Mouse (Mus musculus): Measurements from ENCODE around the gene Zar1. TPM values are rescaled to one million over a fixed set of nuclear protein-coding genes. Genes with fewer than 3 reads are reported as not detected.
A peak's percentile ranks its signal among the peaks of the same experiment; 100 is the strongest.
"Not testable (repeated sequence)": the region's sequence is repeated elsewhere in the genome, so short reads cannot be mapped to it uniquely, and the experiment has no call there.

Zar1 gene
- not detected in 2 replicates for polyA plus RNA-seq (2015; fragmentation: Nextera tagmentation; extraction: Ambion mirVana)

- H3K27me3 ChIP-seq (replicated peaks; ENCODE audit: insufficient read depth, low read length); DNase-seq (ENCODE audit: low spot score): not testable (repeated sequence)
Observed at GRCm38 (mm10) chr5:72580970-72581332, at the start of gene Zar1. Gene Zar1, minus strand, starts transcription at chr5:72581254.

GRCm38 (mm10) chr5:72630026-72630425 lies 49.0 kb upstream of the Zar1 start:
- Histone ChIP-seq H3K9ac (replicated peaks; ENCODE audit: low read depth) (no peak overlapping the region), H3K9me3 (ENCODE audit: low read length) (no peaks in the 10 kb centered on the region), H3K27me3 (replicated peaks; ENCODE audit: insufficient read depth, low read length) (no peaks in the 10 kb centered on the region), H3K4me3 (ENCODE audit: low read depth, low read length) (no peak overlapping the region), H3K36me3 (ENCODE audit: insufficient read depth, low read length) (no peaks in the 10 kb centered on the region), H3K4me2 (replicated peaks; ENCODE audit: low read depth, low read length) (no peak overlapping the region), H3K4me1 (ENCODE audit: insufficient read depth, low read depth, low read length) (no peaks in the 10 kb centered on the region), H3K27ac (ENCODE audit: low read length) (no peak overlapping the region)
- TF ChIP-seq EP300 (IDR thresholded peaks at IDR 0.05) (no peak), CTCF (IDR thresholded peaks at IDR 0.05) (no peak)
- no peak for ATAC-seq
- no peak for DNase-seq (ENCODE audit: low spot score)
- 79% methylated on average over 6 of the region's 6 CpGs for WGBS

More at GRCm38 (mm10) chr5:72580970-72581332, at the start of gene Zar1:
- not testable (repeated sequence) for H3K36me3 ChIP-seq (ENCODE audit: insufficient read depth, low read length); H3K9ac ChIP-seq (replicated peaks; ENCODE audit: low read depth); ATAC-seq; H3K27ac ChIP-seq (ENCODE audit: low read length); H3K9me3 ChIP-seq (ENCODE audit: low read length); H3K4me1 ChIP-seq (ENCODE audit: insufficient read depth, low read depth, low read length)
- 8% methylated on average over 14 of the region's 21 CpGs for WGBS
- Histone ChIP-seq H3K4me3 (ENCODE audit: low read depth, low read length) (peak within 1 kb of the TSS; percentile 28), H3K4me2 (replicated peaks; ENCODE audit: low read depth, low read length) (peak within 1 kb of the TSS; percentile 64)

- 79% methylated on average over 1 of the region's 1 CpGs for WGBS
- no peak overlapping the region for H3K4me2 ChIP-seq (replicated peaks; ENCODE audit: low read depth, low read length)
- H3K9me3 ChIP-seq (ENCODE audit: low read length): no peaks in the 10 kb centered on the region
- DNase-seq (ENCODE audit: low spot score) (no peak), ATAC-seq (no peak)
- no peak overlapping the region for H3K27ac ChIP-seq (ENCODE audit: low read length)
- TF ChIP-seq CTCF (IDR thresholded peaks at IDR 0.05) (no peak), EP300 (IDR thresholded peaks at IDR 0.05) (no peak)
- no peak overlapping the region for H3K9ac ChIP-seq (replicated peaks; ENCODE audit: low read depth)
- H3K4me3 ChIP-seq (ENCODE audit: low read depth, low read length): no peak overlapping the region
- no peaks in the 10 kb centered on the region for H3K27me3 ChIP-seq (replicated peaks; ENCODE audit: insufficient read depth, low read length)
- H3K36me3 ChIP-seq (ENCODE audit: insufficient read depth, low read length): no peaks in the 10 kb centered on the region
- H3K4me1 ChIP-seq (ENCODE audit: insufficient read depth, low read depth, low read length): no peaks in the 10 kb centered on the region
Observed at GRCm38 (mm10) chr5:72621022-72621421, 40.0 kb upstream of the Zar1 start.

GRCm38 (mm10) chr5:72617413-72617812 lies 36.4 kb upstream of the Zar1 start:
- no peaks in the 10 kb centered on the region for H3K9me3 ChIP-seq (ENCODE audit: low read length)
- no peak for DNase-seq (ENCODE audit: low spot score)
- no peak overlapping the region for H3K4me2 ChIP-seq (replicated peaks; ENCODE audit: low read depth, low read length)
- H3K9ac ChIP-seq (replicated peaks; ENCODE audit: low read depth): no peak overlapping the region
- TF ChIP-seq EP300 (IDR thresholded peaks at IDR 0.05): no peak
- TF ChIP-seq CTCF (IDR thresholded peaks at IDR 0.05): no peak
- no peaks in the 10 kb centered on the region for H3K36me3 ChIP-seq (ENCODE audit: insufficient read depth, low read length)
- no peak for ATAC-seq
- H3K4me1 ChIP-seq (ENCODE audit: insufficient read depth, low read depth, low read length): no peaks in the 10 kb centered on the region
- H3K27me3 ChIP-seq (replicated peaks; ENCODE audit: insufficient read depth, low read length): no peaks in the 10 kb centered on the region
- no peak overlapping the region for H3K4me3 ChIP-seq (ENCODE audit: low read depth, low read length)
- WGBS: 72% methylated on average over 4 of the region's 4 CpGs
- H3K27ac ChIP-seq (ENCODE audit: low read length): no peak overlapping the region

GRCm38 (mm10) chr5:72603138-72603537 lies 22.1 kb upstream of the Zar1 start:
- H3K4me3 ChIP-seq (ENCODE audit: low read depth, low read length): no peak overlapping the region
- no peak overlapping the region for H3K4me2 ChIP-seq (replicated peaks; ENCODE audit: low read depth, low read length)
- no peaks in the 10 kb centered on the region for H3K4me1 ChIP-seq (ENCODE audit: insufficient read depth, low read depth, low read length)
- no peak for ATAC-seq
- no peaks in the 10 kb centered on the region for H3K9me3 ChIP-seq (ENCODE audit: low read length)
- 80% methylated on average over 4 of the region's 4 CpGs for WGBS
- DNase-seq (ENCODE audit: low spot score): no peak
- no peaks in the 10 kb centered on the region for H3K36me3 ChIP-seq (ENCODE audit: insufficient read depth, low read length)
- TF ChIP-seq CTCF (IDR thresholded peaks at IDR 0.05): no peak
- TF ChIP-seq EP300 (IDR thresholded peaks at IDR 0.05): no peak
- H3K9ac ChIP-seq (replicated peaks; ENCODE audit: low read depth): no peak overlapping the region
- no peak overlapping the region for H3K27ac ChIP-seq (ENCODE audit: low read length)
- H3K27me3 ChIP-seq (replicated peaks; ENCODE audit: insufficient read depth, low read length): no peaks in the 10 kb centered on the region

GRCm38 (mm10) chr5:72601006-72601405 lies 20.0 kb upstream of the Zar1 start:
- ATAC-seq: peak; percentile 44
- H3K9me3 ChIP-seq (ENCODE audit: low read length): no peaks in the 10 kb centered on the region
- H3K36me3 ChIP-seq (ENCODE audit: insufficient read depth, low read length): no peaks in the 10 kb centered on the region
- H3K9ac ChIP-seq (replicated peaks; ENCODE audit: low read depth): no peak overlapping the region
- no peak overlapping the region for H3K27ac ChIP-seq (ENCODE audit: low read length)
- peak; percentile 68 for TF ChIP-seq CTCF (IDR thresholded peaks at IDR 0.05)
- no peak for TF ChIP-seq EP300 (IDR thresholded peaks at IDR 0.05)
- no peak overlapping the region for H3K4me2 ChIP-seq (replicated peaks; ENCODE audit: low read depth, low read length)
- WGBS: 12% methylated on average over 5 of the region's 5 CpGs
- H3K4me3 ChIP-seq (ENCODE audit: low read depth, low read length): no peak overlapping the region
- H3K27me3 ChIP-seq (replicated peaks; ENCODE audit: insufficient read depth, low read length): no peaks in the 10 kb centered on the region
- DNase-seq (ENCODE audit: low spot score): peak; percentile 63
- no peaks in the 10 kb centered on the region for H3K4me1 ChIP-seq (ENCODE audit: insufficient read depth, low read depth, low read length)

GRCm38 (mm10) chr5:72587192-72587681 lies 6.2 kb upstream of the Zar1 start, which contains the start of gene Gm5868:
Gene Gm5868, minus strand, starts transcription at chr5:72587551.
- H3K27me3 ChIP-seq (replicated peaks; ENCODE audit: insufficient read depth, low read length): no peaks in the 10 kb centered on the region
- H3K4me3 ChIP-seq (ENCODE audit: low read depth, low read length): peak within 1 kb of the TSS; percentile 31
- no peaks in the 10 kb centered on the region for H3K9me3 ChIP-seq (ENCODE audit: low read length)
- H3K36me3 ChIP-seq (ENCODE audit: insufficient read depth, low read length): no peaks in the 10 kb centered on the region
- DNase-seq (ENCODE audit: low spot score) (peak; percentile 22), ATAC-seq (peak; percentile 57; the same call in 1 of the 2 replicates)
- TF ChIP-seq CTCF (IDR thresholded peaks at IDR 0.05): no peak
- no peak for TF ChIP-seq EP300 (IDR thresholded peaks at IDR 0.05)
- peak within 1 kb of the TSS; percentile 59 for H3K4me2 ChIP-seq (replicated peaks; ENCODE audit: low read depth, low read length)
- no peak within 1 kb of the TSS for H3K9ac ChIP-seq (replicated peaks; ENCODE audit: low read depth)
- H3K4me1 ChIP-seq (ENCODE audit: insufficient read depth, low read depth, low read length): no peaks in the 10 kb centered on the region
- WGBS: 3% methylated on average over 23 of the region's 38 CpGs
- no peak within 1 kb of the TSS for H3K27ac ChIP-seq (ENCODE audit: low read length)

- Histone ChIP-seq H3K4me3 (ENCODE audit: low read depth, low read length) (peak overlapping the region; percentile 31), H3K4me2 (replicated peaks; ENCODE audit: low read depth, low read length) (peak overlapping the region; percentile 59)
- 44% methylated on average over 25 of the region's 25 CpGs for WGBS
- H3K9me3 ChIP-seq (ENCODE audit: low read length); DNase-seq (ENCODE audit: low spot score); H3K36me3 ChIP-seq (ENCODE audit: insufficient read depth, low read length); H3K27me3 ChIP-seq (replicated peaks; ENCODE audit: insufficient read depth, low read length); H3K4me1 ChIP-seq (ENCODE audit: insufficient read depth, low read depth, low read length); H3K9ac ChIP-seq (replicated peaks; ENCODE audit: low read depth); H3K27ac ChIP-seq (ENCODE audit: low read length): not testable (repeated sequence)
- 0 out of 2 replicates have a peak, but pooled peaks have one; percentile 12 for ATAC-seq
Observed at GRCm38 (mm10) chr5:72586667-72587191, 5.7 kb upstream of the Zar1 start.
